Mouse (Mus musculus) neural tube, embryonic 15.5 days (tissue): Measurements from ENCODE around the gene Il4ra. TPM values are rescaled to one million over a fixed set of nuclear protein-coding genes. Genes with fewer than 3 reads are reported as not detected.

ENCODE experiments used
- ATAC-seq: fragments of 200-750 bp; cut with Nextera tagmentation; 2 replicates; pipeline ENCODE4 v1.8.0; 2017; ENCODE audit warnings: mild to moderate bottlenecking, moderate TSS enrichment, moderate library complexity; ENCODE audit not compliant: low FRiP score
- H3K27ac ChIP-seq: fragments of 300-500 bp; sonication (generic); replicated peaks from 2 replicates; pipeline ENCODE4 v1.5.1; 2015; ENCODE audit warnings: mild to moderate bottlenecking, inconsistent platforms
- H3K27me3 ChIP-seq: fragments of 300-500 bp; sonication (generic); replicated peaks from 2 replicates; pipeline ENCODE4 v1.6.1; 2015; ENCODE audit warnings: inconsistent platforms
- H3K36me3 ChIP-seq: fragments of 300-500 bp; sonication (generic); 2 replicates; pipeline ENCODE4 v1.6.1; 2015; ENCODE audit warnings: inconsistent platforms
- H3K4me1 ChIP-seq: fragments of 300-500 bp; sonication (generic); 2 replicates; pipeline ENCODE4 v1.6.1; 2015; ENCODE audit warnings: inconsistent platforms
- H3K4me2 ChIP-seq: fragments of 300-500 bp; sonication (generic); 2 replicates; pipeline ENCODE4 v1.6.1; 2015; ENCODE audit warnings: inconsistent platforms, mild to moderate bottlenecking, moderate library complexity
- H3K4me3 ChIP-seq: fragments of 300-500 bp; sonication (generic); replicated peaks from 2 replicates; pipeline ENCODE4 v1.5.1; 2015; ENCODE audit warnings: mild to moderate bottlenecking, inconsistent platforms
- H3K9ac ChIP-seq: fragments of 300-500 bp; sonication (generic); replicated peaks from 2 replicates; pipeline ENCODE4 v1.6.1; 2015; ENCODE audit warnings: mild to moderate bottlenecking, inconsistent platforms
- H3K9me3 ChIP-seq: fragments of 300-500 bp; sonication (generic); replicated peaks from 2 replicates; pipeline ENCODE4 v1.6.1; 2016; ENCODE audit warnings: inconsistent platforms
- WGBS: fragments of 180-500 bp; shearing (Covaris S2); methylation state at CpG from one replicate; pipeline ENCODE4 v1.1.7; 2015; ENCODE audit warnings: mixed read lengths; 5-methylcytosine and 5-hydroxymethylcytosine counted together
- polyA plus RNA-seq: library from polyadenylated mRNA; unstranded; fragments of >200 nt; fragmentation: Nextera tagmentation; extraction: Ambion mirVana; gene quantifications from 2 replicates; pipeline ENCODE4 v1.2.1, GENCODE M21; 2015

Gene Il4ra
- polyA plus RNA-seq, 1 experiment from 2014 or later: 5.3 TPM

DNA sequence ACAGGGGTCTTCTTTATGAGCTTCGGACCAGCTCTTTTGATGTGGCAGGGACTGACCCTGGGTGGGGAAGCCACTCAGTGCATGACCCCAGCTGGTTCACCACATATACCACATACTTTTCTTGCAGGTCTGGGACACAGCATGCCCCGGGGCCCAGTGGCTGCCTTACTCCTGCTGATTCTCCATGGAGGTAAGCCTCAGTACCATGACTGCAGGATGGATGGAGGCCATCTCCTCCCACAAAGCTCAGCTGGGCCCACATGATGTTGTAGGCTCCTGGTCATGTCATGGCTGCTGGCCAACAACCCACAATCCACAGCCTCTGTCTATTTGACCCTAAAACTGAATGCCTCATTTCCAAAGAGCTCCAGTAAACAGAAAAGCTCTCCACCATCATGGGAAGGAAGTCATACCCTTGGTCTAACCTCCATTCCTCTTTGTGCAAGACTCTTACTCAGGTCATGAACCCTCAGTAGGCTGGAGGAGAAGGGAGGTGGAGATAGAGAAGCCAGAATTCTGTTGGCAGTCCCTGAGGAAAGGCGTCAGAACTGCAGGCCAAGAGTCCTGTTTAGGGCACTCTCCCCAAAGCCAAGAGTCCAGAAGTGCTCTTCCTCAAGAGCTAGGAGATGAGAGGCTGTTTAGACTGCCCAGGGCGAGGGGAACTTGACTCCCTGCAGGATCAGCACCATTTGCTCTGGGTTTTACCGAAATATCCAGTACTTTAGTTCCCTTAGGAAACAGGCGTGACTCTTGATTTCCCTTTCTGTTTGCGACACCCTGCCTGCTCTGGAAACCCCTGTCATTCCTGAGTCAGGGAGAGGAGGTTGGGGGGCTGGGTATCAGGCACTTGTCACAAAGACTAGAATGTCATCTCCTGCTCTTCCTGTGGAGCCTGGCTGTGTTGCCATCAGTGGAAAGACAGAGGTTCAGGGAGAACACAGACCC, 71.1 kb downstream of the Il4ra start:
- Histone ChIP-seq H3K4me3 (no peak overlapping the region), H3K9ac (no peak overlapping the region), H3K4me2 (no peak overlapping the region), H3K9me3 (no peaks in the 10 kb centered on the region), H3K27ac (no peak overlapping the region), H3K36me3 (no peaks in the 10 kb centered on the region), H3K27me3 (no peaks in the 10 kb centered on the region), H3K4me1 (no peaks in the 10 kb centered on the region)
- WGBS: 81% methylated on average over 7 of the region's 7 CpGs
- no peak for ATAC-seq

GRCm38 (mm10) chr7:125625219-125625618, 73.3 kb downstream of the Il4ra start:
- H3K9ac ChIP-seq: no peak overlapping the region
- H3K27me3 ChIP-seq: no peaks in the 10 kb centered on the region
- H3K27ac ChIP-seq: no peak overlapping the region
- no peaks in the 10 kb centered on the region for H3K9me3 ChIP-seq
- 75% methylated on average over 4 of the region's 4 CpGs for WGBS
- no peak for ATAC-seq
- no peaks in the 10 kb centered on the region for H3K4me1 ChIP-seq
- H3K4me2 ChIP-seq: no peak overlapping the region
- no peaks in the 10 kb centered on the region for H3K36me3 ChIP-seq
- H3K4me3 ChIP-seq: no peak overlapping the region

DNA sequence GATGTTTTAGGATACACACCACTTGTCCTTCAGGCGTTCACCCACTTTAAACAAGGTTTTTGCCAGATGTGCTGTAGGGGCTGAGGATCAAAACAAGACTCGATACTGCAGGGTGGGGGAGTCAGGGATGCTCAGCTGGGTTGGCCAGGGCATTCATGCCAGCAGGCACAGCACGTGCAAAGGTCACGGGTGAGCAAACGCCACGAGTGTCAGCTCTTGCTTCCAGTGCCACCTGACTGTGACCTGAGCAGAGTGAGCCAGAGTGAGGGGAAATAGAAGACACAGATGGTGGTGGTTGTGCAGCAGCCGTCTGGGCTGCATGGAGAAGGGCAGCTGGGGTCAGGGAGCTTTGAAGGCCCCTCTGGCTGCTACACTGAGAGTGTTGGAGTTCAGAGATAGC, 73.9 kb downstream of the Il4ra start:
- no peak overlapping the region for H3K4me3 ChIP-seq
- no peaks in the 10 kb centered on the region for H3K4me1 ChIP-seq
- H3K9ac ChIP-seq: no peak overlapping the region
- no peak for ATAC-seq
- no peak overlapping the region for H3K4me2 ChIP-seq
- H3K9me3 ChIP-seq: no peaks in the 10 kb centered on the region
- WGBS: 70% methylated on average over 7 of the region's 7 CpGs
- no peaks in the 10 kb centered on the region for H3K27me3 ChIP-seq
- H3K36me3 ChIP-seq: no peaks in the 10 kb centered on the region
- no peak overlapping the region for H3K27ac ChIP-seq

Other genes starting within 250 kb of the Il4ra start
- 4.7 and 5.7 TPM in 2 replicates for gene Kdm8, start 107.4 kb upstream of the Il4ra start, polyA plus RNA-seq
- 87.8 and 90.3 TPM in 2 replicates for gene Nsmce1, start 60.5 kb upstream of the Il4ra start, polyA plus RNA-seq
- gene Il21r, start 51.3 kb downstream of the Il4ra start, polyA plus RNA-seq: 0.35 and 1.8 TPM in 2 replicates
- 23.2 and 24.9 TPM in 2 replicates for gene Gtf3c1, start 155.7 kb downstream of the Il4ra start, polyA plus RNA-seq
- gene D430042O09Rik, start 155.8 kb downstream of the Il4ra start, polyA plus RNA-seq: 5.4 and 6.7 TPM in 2 replicates